30 mouse cellular contexts compared by ENCODE assay signal in the genomic region with DNA sequence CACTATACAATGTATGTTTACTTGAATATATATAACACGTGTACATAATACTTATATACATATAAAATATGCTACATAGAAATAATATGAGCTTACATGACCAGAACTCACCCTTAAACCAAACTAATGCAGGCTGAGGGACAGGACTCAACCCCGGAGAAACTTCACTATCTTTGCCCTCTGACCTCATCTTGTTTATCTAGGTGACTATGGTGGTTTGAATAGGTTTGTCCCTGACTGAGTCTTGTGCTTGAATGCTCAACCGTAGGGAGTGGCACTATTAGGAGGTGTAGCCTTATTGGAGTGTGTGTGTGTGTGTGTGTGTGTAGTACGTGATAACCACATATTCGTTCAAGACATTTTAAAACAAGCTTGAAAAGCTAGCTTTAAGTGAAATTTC. TPM values are rescaled to one million over a fixed set of nuclear protein-coding genes. Genes with fewer than 3 reads are reported as not detected.
DNase-seq lines count a peak whose midpoint lies in the region; ATAC-seq and TF ChIP-seq lines count a peak whose summit lies in the region.
"Had no signal": no experiment of that assay in that cellular context is flagged by ENCODE, and none has a peak within 500 bp of the region (broad histone marks: within the 10 kb centered on the region; RNA-seq: fewer than 3 reads in every experiment).

No protein-coding gene starts in this region.

- no peaks in the 10 kb centered on the region for H3K4me1 ChIP-seq in liver, adult 2 months (ENCODE audit: control insufficient read depth, insufficient read depth, low read length)
- H3K4me1 ChIP-seq in liver, embryonic 11.5 days (replicated peaks; ENCODE audit: control insufficient read depth, insufficient read depth, low read length): no peaks in the 10 kb centered on the region
- peaks cover 5% of the 10 kb centered on the region for H3K4me1 ChIP-seq in thymus, adult 2 months (replicated peaks; ENCODE audit: control insufficient read depth, insufficient read depth, low read length)
- H3K4me1 ChIP-seq: embryonic facial prominence, embryonic 13.5 days; embryonic facial prominence, embryonic 15.5 days; forebrain, embryonic 10.5 days; forebrain, embryonic 12.5 days had no signal

- H3K79me2 ChIP-seq in liver, adult 2 months (ENCODE audit: control insufficient read depth, insufficient read depth, low read length): no peaks in the 10 kb centered on the region

- no peak overlapping the region for H3K9ac ChIP-seq in liver, adult 2 months (ENCODE audit: low read depth, low read length)
- H3K9ac ChIP-seq in liver, embryonic 11.5 days (ENCODE audit: low read depth, low read length): no peak overlapping the region
- H3K9ac ChIP-seq: embryonic facial prominence, embryonic 13.5 days; embryonic facial prominence, embryonic 15.5 days; forebrain, embryonic 12.5 days had no signal

- WGBS in liver, adult 2 months: 55% methylated on average over 5 of the region's 5 CpGs
- WGBS in liver, embryonic 11.5 days: 61% methylated on average over 5 of the region's 5 CpGs
- WGBS in thymus, adult 2 months: 98% methylated on average over 5 of the region's 5 CpGs

- no peaks in the 10 kb centered on the region for H3K9me3 ChIP-seq in liver, embryonic 11.5 days (ENCODE audit: control insufficient read depth, low read length)
- H3K9me3 ChIP-seq: embryonic facial prominence, embryonic 13.5 days; embryonic facial prominence, embryonic 15.5 days; forebrain, embryonic 10.5 days; forebrain, embryonic 12.5 days had no signal

- H3K27ac ChIP-seq in liver, adult 2 months (replicated peaks; ENCODE audit: insufficient read depth, low read depth, low read length): no peak overlapping the region
- no peak overlapping the region for H3K27ac ChIP-seq in liver, embryonic 11.5 days (ENCODE audit: low read depth, low read length)
- no peak overlapping the region for H3K27ac ChIP-seq in thymus, adult 2 months (ENCODE audit: control insufficient read depth, insufficient read depth, low read length)
- H3K27ac ChIP-seq: embryonic facial prominence, embryonic 13.5 days; embryonic facial prominence, embryonic 15.5 days; forebrain, embryonic 10.5 days; forebrain, embryonic 12.5 days had no signal

- peak; percentile 22 for DNase-seq in heart, adult 11 months
- no peak for DNase-seq in heart, postnatal 14 days
- peak; percentile 52 for DNase-seq in liver, adult 2 months (ENCODE audit: extremely low read depth, low read depth, low spot score)
- DNase-seq in liver, embryonic 11.5 days (ENCODE audit: low spot score): no peak
- peak; percentile 32 for DNase-seq in yolk sac, embryonic 10.5 days (ENCODE audit: low spot score)
- no peak for DNase-seq in thymus, adult 2 months
- DNase-seq: adrenal gland, adult 2 months; adrenal gland, postnatal 10 days; adrenal gland, postnatal 25 days; B cell, adult 2 months; cerebellum, adult 11 months; cerebellum, adult 18-20 months; cerebellum, adult 8-10 months; cerebellum, adult 9-11 months; cerebellum, postnatal 14 days; cerebellum, postnatal 36 days; embryo, embryonic 11 days had no signal

- ATAC-seq in liver, embryonic 11.5 days (replicated peaks; ENCODE audit: low FRiP score): no peak
- ATAC-seq in megakaryocyte-erythroid progenitor cell, adult 5-6 weeks (replicated peaks; ENCODE audit: low FRiP score, low TSS enrichment, poor library complexity, severe bottlenecking): peak; percentile 62
- no peak for ATAC-seq in activated CD4-positive, CD25-positive, alpha-beta regulatory T cell, adult 4 months
- ATAC-seq: CD4-positive, CD25-positive, alpha-beta regulatory T cell, adult 4 months; forebrain, embryonic 14.5 days; forebrain, embryonic 16.5 days; Patski had no signal

- H3K4me2 ChIP-seq in liver, embryonic 11.5 days: no peak overlapping the region
- H3K4me2 ChIP-seq: embryonic facial prominence, embryonic 13.5 days; embryonic facial prominence, embryonic 15.5 days; forebrain, embryonic 12.5 days had no signal

- no peak overlapping the region for H3K4me3 ChIP-seq in liver, adult 2 months (ENCODE audit: insufficient read depth, low read depth, low read length)
- H3K4me3 ChIP-seq in liver, embryonic 11.5 days (ENCODE audit: low read depth, low read length): no peak overlapping the region
- no peak overlapping the region for H3K4me3 ChIP-seq in thymus, adult 2 months (ENCODE audit: control insufficient read depth, insufficient read depth, low read length)
- H3K4me3 ChIP-seq: embryonic facial prominence, embryonic 13.5 days; embryonic facial prominence, embryonic 15.5 days; erythroblast, embryonic 14.5 days; forebrain, embryonic 10.5 days; forebrain, embryonic 12.5 days had no signal

- no peaks in the 10 kb centered on the region for H3K27me3 ChIP-seq in liver, adult 2 months (ENCODE audit: control insufficient read depth, insufficient read depth, low read length)
- no peaks in the 10 kb centered on the region for H3K27me3 ChIP-seq in liver, embryonic 11.5 days (replicated peaks; ENCODE audit: control insufficient read depth, insufficient read depth, low read length)
- no peaks in the 10 kb centered on the region for H3K27me3 ChIP-seq in thymus, adult 2 months (ENCODE audit: control insufficient read depth, insufficient read depth, low read length)
- H3K27me3 ChIP-seq: CH12.LX; embryonic facial prominence, embryonic 13.5 days; embryonic facial prominence, embryonic 15.5 days; forebrain, embryonic 12.5 days; Patski had no signal

- TF ChIP-seq CTCF in liver, adult 2 months (IDR thresholded peaks at IDR 0.05; ENCODE audit: low read depth, low read length): no peak
- TF ChIP-seq CTCF in thymus, adult 2 months (IDR thresholded peaks at IDR 0.05; ENCODE audit: borderline replicate concordance, control insufficient read depth, extremely low read depth, insufficient read depth, low read length, poor library complexity): no peak

- peaks cover 88% of the 10 kb centered on the region for H3K36me3 ChIP-seq in liver, adult 2 months (ENCODE audit: control insufficient read depth, insufficient read depth, low read length)
- no peaks in the 10 kb centered on the region for H3K36me3 ChIP-seq in liver, embryonic 11.5 days (ENCODE audit: control insufficient read depth, insufficient read depth, low read length)
- no peaks in the 10 kb centered on the region for H3K36me3 ChIP-seq in thymus, adult 2 months (ENCODE audit: control insufficient read depth, insufficient read depth, low read length)
- H3K36me3 ChIP-seq: embryonic facial prominence, embryonic 13.5 days; embryonic facial prominence, embryonic 15.5 days; forebrain, embryonic 10.5 days; forebrain, embryonic 12.5 days; G1E had no signal

- TF ChIP-seq POLR2A in liver, adult 2 months (IDR thresholded peaks at IDR 0.05; ENCODE audit: extremely low read depth, insufficient read depth, low read length): no peak
- TF ChIP-seq POLR2A in thymus, adult 2 months (IDR thresholded peaks at IDR 0.05; ENCODE audit: control insufficient read depth, extremely low read depth, insufficient read depth, low read length, poor library complexity): no peak

- intact Hi-C loops in heart, postnatal 14 days (cut with DNase I): loop anchor here (5.0 to 10.0 kb wide), 3 partner anchors 78 to 298 kb away; no protein-coding TSS in a partner anchor

RNA-seq across cellular contexts. Expression of a gene that starts 55.6 kb away (rescaled TPM):
- 10 to 100 TPM; 40.6 to 66.0 TPM for total RNA-seq in heart, postnatal 14 days (2021)
- total RNA-seq in liver, adult 2 months (2014; rRNA removed): 115 and 122 TPM in 2 replicates
- 71.1 and 85.8 TPM in 2 replicates for polyA plus RNA-seq in liver, adult 2 months (2012; rRNA removed)
- 0.12 and 0.16 TPM in 2 replicates for polyA plus RNA-seq in liver, embryonic 11.5 days (2014; fragmentation: Nextera tagmentation; extraction: Ambion mirVana)
- total RNA-seq in megakaryocyte-erythroid progenitor cell, adult 5-6 weeks (2014; fragmentation: Nextera tagmentation): 1.8 and 12.0 TPM in 2 replicates
- total RNA-seq in megakaryocyte-erythroid progenitor cell, adult 5-6 weeks (2017): 4.0 and 11.0 TPM in 2 replicates
- 10 to 100 TPM; 19.1 to 39.8 TPM for polyA plus RNA-seq in activated CD4-positive, CD25-positive, alpha-beta regulatory T cell, adult 4 months (2017; shearing (Covaris generic))
- polyA plus RNA-seq in thymus, adult 2 months (2012; rRNA removed): 25.2 and 26.5 TPM in 2 replicates
- polyA plus RNA-seq: G1E had no signal

Comparison
In these comparisons a context has a peak if more than half of its experiments do, and no peak if none do; other contexts are left out.
1. DNase-seq: peak in heart, adult 11 months (single experiment), liver, adult 2 months (single experiment) and yolk sac, embryonic 10.5 days (single experiment); none in heart, postnatal 14 days (0 of 2), liver, embryonic 11.5 days (single experiment) and thymus, adult 2 months (single experiment).
2. RNA of a gene that starts 55.6 kb away (polyA plus RNA-seq): 71.1 to 85.8 TPM in liver, adult 2 months, 19.1 to 39.8 TPM in activated CD4-positive, CD25-positive, alpha-beta regulatory T cell, adult 4 months and 25.2 to 26.5 TPM in thymus, adult 2 months; 0.12 to 0.16 TPM in liver, embryonic 11.5 days; every median in the first group is over 10 times any median in the second.